Mouse (Mus musculus): ENCODE results near the gene Pced1a.

GRCm38 (mm10) chr2:130449021-130449793 is 24.7 kb upstream of the Pced1a start:
- TF ChIP-seq CTCF (IDR thresholded peaks at IDR 0.05) (no peak), EP300 (IDR thresholded peaks at IDR 0.05) (no peak)

Measured in lung, postnatal 0 days (tissue).